Mouse (Mus musculus) thymus, adult 18-20 months (tissue): ENCODE results near the gene Eri2.
A peak's percentile ranks its signal among the peaks of the same experiment; 100 is the strongest.

Source experiments
- DNase-seq, 2 experiments: peaks; one replicate each; pipeline ENCODE4 v3.0.0; 2022; ENCODE audit warnings: mixed read lengths in 2 of 2

Gene Eri2

GRCm38 (mm10) chr7:119793586-119794250 lies at the start of gene Eri2, which contains the start of gene Rexo5:
Gene Eri2 (minus strand): TSS chr7:119794058.
Gene Rexo5 (plus strand): TSS chr7:119794006.
- DNase-seq = peak; percentile 81 to 83

- DNase-seq = no peak
Measured at GRCm38 (mm10) chr7:119841820-119842449, 48.1 kb upstream of the Eri2 start.

- no peak for DNase-seq
Measured at GRCm38 (mm10) chr7:119835996-119836777, 42.3 kb upstream of the Eri2 start.

GRCm38 (mm10) chr7:119835371-119835770 lies 41.5 kb upstream of the Eri2 start:
- no peak for DNase-seq

- no peak for DNase-seq
Measured at GRCm38 (mm10) chr7:119808723-119809122, 14.9 kb upstream of the Eri2 start.

GRCm38 (mm10) chr7:119807396-119807795 lies 13.5 kb upstream of the Eri2 start:
- DNase-seq = no peak

- DNase-seq = no peak
Measured at GRCm38 (mm10) chr7:119800991-119801390, 7.1 kb upstream of the Eri2 start.

- DNase-seq = no peak
Measured at GRCm38 (mm10) chr7:119800488-119800887, 6.6 kb upstream of the Eri2 start.

GRCm38 (mm10) chr7:119795311-119795710 lies 1.5 kb upstream of the Eri2 start:
- DNase-seq = no peak

GRCm38 (mm10) chr7:119794251-119794638 lies 387 bp upstream of the Eri2 start:
- no peak for DNase-seq

- DNase-seq = no peak
Measured at GRCm38 (mm10) chr7:119789024-119789423, 4.8 kb downstream of the Eri2 start.

- DNase-seq = no peak
Measured at GRCm38 (mm10) chr7:119784908-119785307, 8.9 kb downstream of the Eri2 start.

GRCm38 (mm10) chr7:119783453-119783852 lies 10.4 kb downstream of the Eri2 start:
- DNase-seq = no peak

- DNase-seq = no peak
Measured at GRCm38 (mm10) chr7:119769895-119770294, 24.0 kb downstream of the Eri2 start.

- DNase-seq = no peak
Measured at GRCm38 (mm10) chr7:119766996-119767395, 26.9 kb downstream of the Eri2 start.

GRCm38 (mm10) chr7:119764377-119764776 lies 29.5 kb downstream of the Eri2 start:
- no peak for DNase-seq

GRCm38 (mm10) chr7:119762166-119762697 lies 31.6 kb downstream of the Eri2 start:
- DNase-seq = no peak

- DNase-seq = no peak
Measured at GRCm38 (mm10) chr7:119760527-119760951, 33.3 kb downstream of the Eri2 start, which contains the start of gene Acsm3. Gene Acsm3 (plus strand): TSS chr7:119760923.

GRCm38 (mm10) chr7:119753696-119754095 lies 40.2 kb downstream of the Eri2 start:
- no peak for DNase-seq

- DNase-seq = no peak
Measured at GRCm38 (mm10) chr7:119749942-119750341, 43.9 kb downstream of the Eri2 start.

GRCm38 (mm10) chr7:119748761-119749160 lies 45.1 kb downstream of the Eri2 start:
- DNase-seq = no peak

- no peak for DNase-seq
Measured at GRCm38 (mm10) chr7:119745869-119746268, 48.0 kb downstream of the Eri2 start.

- DNase-seq = no peak
Measured at GRCm38 (mm10) chr7:119744321-119744720, 49.5 kb downstream of the Eri2 start.
